Mouse (Mus musculus) brain, embryonic 14.5 days (tissue): ENCODE data around the gene Mrpl51.

Experiments
- CTCF ChIP-seq: fragments of 200-500 bp; IDR thresholded peaks from 2 replicates; pipeline ENCODE4 v1.5.1; 2012; ENCODE audit warnings: inconsistent platforms, mild to moderate bottlenecking, moderate library complexity, borderline replicate concordance; ENCODE audit not compliant: insufficient read depth, insufficient read length; ENCODE audit errors: extremely low read depth
- POLR2A ChIP-seq: fragments of 200-500 bp; IDR thresholded peaks from 2 replicates; pipeline ENCODE4 v1.6.1; 2012; ENCODE audit warnings: mild to moderate bottlenecking, inconsistent platforms, borderline replicate concordance; ENCODE audit not compliant: poor library complexity, insufficient read depth, insufficient read length, severe bottlenecking; ENCODE audit errors: extremely low read depth

GRCm38 (mm10) chr6:125152212-125153017, 39.2 kb upstream of the Mrpl51 start:
- TF ChIP-seq CTCF = no peak
- TF ChIP-seq POLR2A = no peak
